Mouse (Mus musculus): ENCODE results near the gene Psmc6.

Psmc6 gene

GRCm38 (mm10) chr14:45329589-45330181, at the start of gene Psmc6:
Gene Psmc6 (plus strand): TSS chr14:45329788.
- peak; percentile 89 to 90 for DNase-seq (ENCODE audit: low spot score in 2 of 2)

GRCm38 (mm10) chr14:45282066-45282465, 47.5 kb upstream of the Psmc6 start:
- no peak for DNase-seq (ENCODE audit: low spot score in 2 of 2)

- no peak for DNase-seq (ENCODE audit: low spot score in 2 of 2)
Observed at GRCm38 (mm10) chr14:45291608-45292007, 38.0 kb upstream of the Psmc6 start.

GRCm38 (mm10) chr14:45303939-45304338, 25.6 kb upstream of the Psmc6 start:
- DNase-seq (ENCODE audit: low spot score in 2 of 2), result no peak

GRCm38 (mm10) chr14:45304389-45304788, 25.2 kb upstream of the Psmc6 start:
- no peak for DNase-seq (ENCODE audit: low spot score in 2 of 2)

- DNase-seq (ENCODE audit: low spot score in 2 of 2), result no peak
Observed at GRCm38 (mm10) chr14:45305852-45306251, 23.7 kb upstream of the Psmc6 start.

- no peak for DNase-seq (ENCODE audit: low spot score in 2 of 2)
Observed at GRCm38 (mm10) chr14:45307630-45308328, 21.8 kb upstream of the Psmc6 start.

- no peak for DNase-seq (ENCODE audit: low spot score in 2 of 2)
Observed at GRCm38 (mm10) chr14:45309646-45310045, 19.9 kb upstream of the Psmc6 start.

- no peak for DNase-seq (ENCODE audit: low spot score in 2 of 2)
Observed at GRCm38 (mm10) chr14:45310101-45310500, 19.5 kb upstream of the Psmc6 start.

GRCm38 (mm10) chr14:45316927-45317326, 12.7 kb upstream of the Psmc6 start:
- no peak for DNase-seq (ENCODE audit: low spot score in 2 of 2)

- DNase-seq (ENCODE audit: low spot score in 2 of 2), result no peak
Observed at GRCm38 (mm10) chr14:45317921-45318411, 11.6 kb upstream of the Psmc6 start.

- peak; percentile 73 to 84 for DNase-seq (ENCODE audit: low spot score in 2 of 2)
Observed at GRCm38 (mm10) chr14:45318426-45319236, 11.0 kb upstream of the Psmc6 start, which contains the start of gene Ero1l. Gene Ero1l (minus strand): TSS chr14:45318771.

- DNase-seq (ENCODE audit: low spot score in 2 of 2), result no peak
Observed at GRCm38 (mm10) chr14:45319237-45319610, 10.4 kb upstream of the Psmc6 start.

- DNase-seq (ENCODE audit: low spot score in 2 of 2), result no peak
Observed at GRCm38 (mm10) chr14:45320111-45320510, 9.5 kb upstream of the Psmc6 start.

- no peak for DNase-seq (ENCODE audit: low spot score in 2 of 2)
Observed at GRCm38 (mm10) chr14:45321067-45321466, 8.5 kb upstream of the Psmc6 start.

GRCm38 (mm10) chr14:45321622-45322021, 8.0 kb upstream of the Psmc6 start:
- DNase-seq (ENCODE audit: low spot score in 2 of 2), result no peak

- DNase-seq (ENCODE audit: low spot score in 2 of 2), result no peak
Observed at GRCm38 (mm10) chr14:45322450-45322849, 7.1 kb upstream of the Psmc6 start.

- DNase-seq (ENCODE audit: low spot score in 2 of 2), result no peak
Observed at GRCm38 (mm10) chr14:45323320-45323719, 6.3 kb upstream of the Psmc6 start.

GRCm38 (mm10) chr14:45325471-45325870, 4.1 kb upstream of the Psmc6 start:
- no peak for DNase-seq (ENCODE audit: low spot score in 2 of 2)

GRCm38 (mm10) chr14:45328072-45328713, 1.4 kb upstream of the Psmc6 start:
- DNase-seq (ENCODE audit: low spot score in 2 of 2), result no peak

- DNase-seq (ENCODE audit: low spot score in 2 of 2), result no peak
Observed at GRCm38 (mm10) chr14:45329018-45329588, 485 bp upstream of the Psmc6 start.

Data from urinary bladder, adult 18-20 months (tissue).